Mouse (Mus musculus) myocyte (in vitro differentiated cells): ENCODE results near the gene Cdk5r1.
A peak's percentile ranks its signal among the peaks of the same experiment; 100 is the strongest.

Experiments used
- CEBPB ChIP-seq: IDR thresholded peaks from 2 replicates; pipeline ENCODE4 v1.6.1; 2011; ENCODE audit warnings: mild to moderate bottlenecking, moderate library complexity; ENCODE audit not compliant: poor library complexity, insufficient read depth, severe bottlenecking
- E2F4 ChIP-seq: IDR thresholded peaks from one replicate; pipeline ENCODE4 v1.6.1; 2011; ENCODE audit warnings: mild to moderate bottlenecking, control low read depth, moderate library complexity; ENCODE audit not compliant: insufficient read depth
- MYOD1 ChIP-seq, 3 experiments: IDR thresholded peaks; one replicate each; pipeline ENCODE4 v1.6.1; 2011; ENCODE audit warnings: control low read depth in 2 of 3, low read depth in 2 of 3, mild to moderate bottlenecking in 2 of 3, moderate library complexity in 1 of 3; ENCODE audit not compliant: insufficient read length in 2 of 3, control insufficient read depth in 1 of 3
- POLR2A ChIP-seq: IDR thresholded peaks from one replicate; pipeline ENCODE4 v1.6.1; 2011; ENCODE audit warnings: low read depth, mild to moderate bottlenecking, control low read depth, moderate library complexity; ENCODE audit not compliant: insufficient read length
- POLR2AphosphoS2 ChIP-seq: IDR thresholded peaks from one replicate; pipeline ENCODE4 v1.6.1; 2011; ENCODE audit warnings: low read depth, control low read depth; ENCODE audit not compliant: insufficient read length
- REST ChIP-seq: IDR thresholded peaks from one replicate; pipeline ENCODE4 v1.6.1; 2011; ENCODE audit warnings: mild to moderate bottlenecking, control low read depth, moderate library complexity; ENCODE audit not compliant: insufficient read depth, insufficient read length
- TCF12 ChIP-seq: IDR thresholded peaks from one replicate; pipeline ENCODE4 v1.6.1; 2011; ENCODE audit warnings: mild to moderate bottlenecking, control low read depth; ENCODE audit not compliant: poor library complexity, insufficient read depth, severe bottlenecking
- TCF3 ChIP-seq: IDR thresholded peaks from one replicate; pipeline ENCODE4 v1.6.1; 2011; ENCODE audit warnings: low read depth, control low read depth; ENCODE audit not compliant: insufficient read length
- USF1 ChIP-seq: IDR thresholded peaks from one replicate; pipeline ENCODE4 v1.6.1; 2011; ENCODE audit warnings: low read depth, mild to moderate bottlenecking, control low read depth, moderate library complexity

DNA sequence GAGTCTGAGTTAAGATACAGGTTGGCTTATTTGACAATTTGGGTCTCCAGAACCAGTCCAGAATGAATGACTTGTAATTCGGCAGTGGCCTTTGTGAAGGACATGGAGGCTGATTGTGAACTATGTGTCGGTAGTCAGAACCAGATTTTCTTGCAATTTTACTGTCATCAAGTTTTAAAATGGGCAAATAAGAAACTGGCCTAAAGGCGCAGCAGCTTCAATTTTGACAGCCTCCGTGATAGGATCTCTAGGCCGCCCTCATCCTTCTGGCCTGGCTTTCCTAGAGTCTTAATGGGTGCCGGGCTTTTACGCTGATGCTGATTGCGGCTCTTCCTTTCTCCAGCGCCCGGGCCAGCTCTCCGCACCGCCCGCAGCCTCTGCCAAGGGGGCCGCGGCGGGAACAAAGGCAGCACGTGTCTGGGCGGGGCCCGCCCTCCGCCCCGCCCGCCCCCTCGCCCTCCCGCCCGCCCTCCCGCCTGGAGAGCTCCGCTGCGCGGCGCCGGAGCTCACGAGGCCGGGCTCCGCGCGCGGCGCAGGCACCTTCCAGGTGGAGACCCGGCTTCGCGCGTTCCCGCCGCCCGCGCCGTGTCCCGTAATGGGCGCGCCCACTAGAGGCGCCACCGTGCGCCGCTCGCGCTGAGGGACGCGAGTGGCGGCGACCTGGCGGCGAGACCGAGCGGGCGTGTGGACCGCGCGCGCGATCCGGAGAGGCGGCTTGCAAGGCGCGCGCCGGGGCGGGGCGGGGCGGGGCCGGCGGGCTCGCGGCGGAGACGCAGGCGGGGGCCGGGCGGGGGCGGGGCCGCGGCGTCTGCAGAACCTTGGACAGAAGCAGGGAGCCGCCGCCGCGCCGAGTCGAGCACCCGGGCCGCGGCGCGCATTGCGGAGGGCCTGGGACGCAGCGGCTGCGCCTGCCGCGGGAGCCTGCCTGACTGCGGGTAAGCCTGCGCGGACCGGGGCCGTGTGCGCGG lies at the start of gene Cdk5r1:
- TF ChIP-seq POLR2A (peak; percentile 81), POLR2AphosphoS2 (peak; percentile 70), TCF12 (no peak), CEBPB (no peak), USF1 (peak; percentile 5), E2F4 (peak; percentile 24), REST (peak; percentile 48), TCF3 (no peak), MYOD1 (IDR thresholded peaks at IDR 0.05; ENCODE audit: control insufficient read depth in 1 of 3, insufficient read length in 2 of 3, low read depth in 2 of 3) (peak in 1 of 3 experiments; percentile 56)
